Mouse (Mus musculus) urinary bladder, postnatal 14 days (tissue): Measurements from ENCODE around the gene Cul7.

Source experiments
- DNase-seq: peaks from one replicate; pipeline ENCODE4 v3.0.0; 2021; ENCODE audit warnings: low spot score

Cul7 gene

GRCm38 (mm10) chr17:46673850-46674529 lies 23.9 kb downstream of the Cul7 start, which contains the start of gene Rrp36:
Gene Rrp36, minus strand, starts transcription at chr17:46674352.
- DNase-seq: peak; percentile 92

GRCm38 (mm10) chr17:46674530-46675283 lies 24.6 kb downstream of the Cul7 start:
- DNase-seq: no peak

- no peak for DNase-seq
Measured at GRCm38 (mm10) chr17:46678416-46678815, 28.3 kb downstream of the Cul7 start, which contains the start of gene Mea1. Gene Mea1, plus strand, starts transcription at chr17:46678793.

- DNase-seq: no peak
Measured at GRCm38 (mm10) chr17:46678911-46679310, 28.8 kb downstream of the Cul7 start.

GRCm38 (mm10) chr17:46679843-46680759 lies 30.0 kb downstream of the Cul7 start:
- peak; percentile 50 for DNase-seq

- peak; percentile 99 for DNase-seq
Measured at GRCm38 (mm10) chr17:46680760-46681373, 30.7 kb downstream of the Cul7 start, which contains the start of gene Klhdc3. Gene Klhdc3, minus strand, starts transcription at chr17:46680914.

- no peak for DNase-seq
Measured at GRCm38 (mm10) chr17:46681466-46682118, 31.5 kb downstream of the Cul7 start.

GRCm38 (mm10) chr17:46682654-46683389 lies 32.7 kb downstream of the Cul7 start:
- no peak for DNase-seq

- DNase-seq: no peak
Measured at GRCm38 (mm10) chr17:46685913-46686312, 35.8 kb downstream of the Cul7 start.

GRCm38 (mm10) chr17:46690665-46691064 lies 40.5 kb downstream of the Cul7 start:
- no peak for DNase-seq

- DNase-seq: no peak
Measured at GRCm38 (mm10) chr17:46691390-46691789, 41.3 kb downstream of the Cul7 start.

GRCm38 (mm10) chr17:46694517-46695063 lies 44.5 kb downstream of the Cul7 start:
- no peak for DNase-seq

GRCm38 (mm10) chr17:46698515-46698914 lies 48.4 kb downstream of the Cul7 start:
- DNase-seq: no peak

- no peak for DNase-seq
Measured at GRCm38 (mm10) chr17:46699245-46699644, 49.1 kb downstream of the Cul7 start.

- DNase-seq: no peak
Measured at GRCm38 (mm10) chr17:46699912-46700311, 49.8 kb downstream of the Cul7 start.

- DNase-seq: no peak
Measured at GRCm38 (mm10) chr17:46701489-46701888, 51.4 kb downstream of the Cul7 start.

GRCm38 (mm10) chr17:46702100-46702499 lies 52.0 kb downstream of the Cul7 start:
- DNase-seq: no peak

GRCm38 (mm10) chr17:46702506-46702905 lies 52.4 kb downstream of the Cul7 start:
- DNase-seq: no peak

GRCm38 (mm10) chr17:46703971-46704886 lies 54.1 kb downstream of the Cul7 start:
- DNase-seq: no peak
